Comparison of ENCODE assay signal across 16 mouse cellular contexts in the genomic region with DNA sequence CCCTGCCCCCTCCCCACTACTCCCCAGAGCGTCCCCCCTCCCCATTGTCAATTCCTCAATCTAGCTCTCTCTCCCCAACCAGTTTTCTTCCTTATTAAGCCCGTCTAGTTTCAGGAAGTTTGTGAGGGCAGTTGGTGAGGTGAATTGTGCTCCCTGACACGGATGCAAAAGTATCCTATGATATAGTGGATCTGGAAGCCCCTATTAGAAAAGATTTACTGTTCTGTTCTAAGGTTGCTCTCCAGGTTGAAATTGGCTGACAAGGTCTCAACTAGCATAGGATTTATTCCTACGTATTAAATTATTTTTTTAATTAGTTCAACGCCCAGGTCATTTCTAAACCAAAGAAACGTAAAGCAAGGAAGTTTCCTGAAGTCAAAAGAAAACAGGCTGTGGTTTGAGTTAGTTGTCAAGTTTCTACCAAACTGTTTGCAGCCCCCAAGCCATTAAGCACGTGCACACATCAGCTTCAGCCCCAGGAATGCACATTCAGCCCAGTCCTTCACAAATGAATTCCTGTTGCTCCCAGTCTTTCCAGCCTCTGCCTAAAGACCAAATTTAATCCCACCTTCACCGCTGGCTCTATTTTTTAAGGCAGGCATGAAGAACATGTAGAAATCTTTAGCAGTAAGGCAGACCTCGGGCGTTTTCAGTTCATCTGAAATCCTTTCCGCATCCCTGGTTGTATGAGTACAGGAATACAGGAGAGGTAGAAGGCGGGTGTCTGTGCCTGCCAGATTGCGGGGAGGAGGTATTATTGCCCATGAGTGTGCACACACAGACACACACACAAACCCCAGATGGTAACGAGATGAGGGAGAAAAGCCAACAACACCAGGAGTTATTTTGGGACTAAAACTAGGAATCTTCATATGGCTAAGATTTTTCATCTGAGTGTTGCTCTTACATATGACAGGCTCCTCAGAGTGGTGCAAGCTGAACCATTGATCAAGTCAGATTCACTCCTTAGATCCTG.
DNase-seq lines count a peak whose midpoint lies in the region; ATAC-seq lines count a peak whose summit lies in the region.
"Had no signal": no experiment of that assay in that cellular context is flagged by ENCODE, and none has a peak within 500 bp of the region (broad histone marks: within the 10 kb centered on the region; RNA-seq: fewer than 3 reads in every experiment).

No protein-coding gene starts in this region.

- H3K9me3 ChIP-seq in embryonic facial prominence, embryonic 12.5 days: no peaks in the 10 kb centered on the region
- H3K9me3 ChIP-seq in limb, embryonic 11.5 days (ENCODE audit: control insufficient read depth, low read length): no peaks in the 10 kb centered on the region
- H3K9me3 ChIP-seq: hindbrain, embryonic 12.5 days; neural tube, embryonic 13.5 days had no signal

- no peaks in the 10 kb centered on the region for H3K27me3 ChIP-seq in embryonic facial prominence, embryonic 12.5 days
- no peaks in the 10 kb centered on the region for H3K27me3 ChIP-seq in limb, embryonic 11.5 days (ENCODE audit: control insufficient read depth, insufficient read depth, low read length)
- H3K27me3 ChIP-seq: hindbrain, embryonic 12.5 days; neural tube, embryonic 13.5 days had no signal

- WGBS in embryonic facial prominence, embryonic 12.5 days: 53% methylated on average over 14 of the region's 14 CpGs
- WGBS in limb, embryonic 11.5 days: 41% methylated on average over 14 of the region's 14 CpGs

- peak; percentile 17 to 24 for DNase-seq in cerebellum, postnatal 14 days
- DNase-seq in cerebellum, postnatal 4 days (ENCODE audit: low spot score in 2 of 2): no peak
- DNase-seq in layer of hippocampus, adult 8-10 months (ENCODE audit: low spot score in 2 of 2): peak; percentile 69 to 70
- DNase-seq in limb, embryonic 11.5 days (ENCODE audit: low spot score): no peak
- no peak for DNase-seq in thymus, postnatal 10 days (ENCODE audit: low spot score in 2 of 2)
- DNase-seq in adrenal gland, postnatal 36 days: no peak
- DNase-seq in gastrocnemius, postnatal 10 days: no peak
- DNase-seq: cerebellum, adult 11 months; kidney, postnatal 36 days; liver, postnatal 0 days; thymus, postnatal 4 days had no signal

- H3K4me3 ChIP-seq in embryonic facial prominence, embryonic 12.5 days: no peak overlapping the region
- H3K4me3 ChIP-seq in limb, embryonic 11.5 days (ENCODE audit: low read depth, low read length): no peak overlapping the region
- H3K4me3 ChIP-seq: hindbrain, embryonic 12.5 days; neural tube, embryonic 13.5 days had no signal

- peak overlapping the region; percentile 47; the same call in 1 of the 2 replicates for H3K27ac ChIP-seq in embryonic facial prominence, embryonic 12.5 days
- peak overlapping the region; percentile 45; the same call in 1 of the 2 replicates for H3K27ac ChIP-seq in limb, embryonic 11.5 days (replicated peaks; ENCODE audit: low read depth, low read length)
- H3K27ac ChIP-seq: hindbrain, embryonic 12.5 days; neural tube, embryonic 13.5 days had no signal

- no peak overlapping the region for H3K9ac ChIP-seq in embryonic facial prominence, embryonic 12.5 days
- no peak overlapping the region for H3K9ac ChIP-seq in limb, embryonic 11.5 days (ENCODE audit: low read length)
- H3K9ac ChIP-seq: hindbrain, embryonic 12.5 days; liver, postnatal 0 days; neural tube, embryonic 13.5 days had no signal

- H3K4me2 ChIP-seq in embryonic facial prominence, embryonic 12.5 days (replicated peaks): no peak overlapping the region
- H3K4me2 ChIP-seq in limb, embryonic 11.5 days (ENCODE audit: low read depth, severe bottlenecking): no peak overlapping the region
- H3K4me2 ChIP-seq: heart, embryonic 11.5 days; hindbrain, embryonic 12.5 days; neural tube, embryonic 13.5 days had no signal

- no peak for ATAC-seq in embryonic facial prominence, embryonic 12.5 days (ENCODE audit: insufficient number of reproducible peaks, insufficient read depth, low FRiP score, low TSS enrichment)
- ATAC-seq in limb, embryonic 11.5 days (ENCODE audit: insufficient number of reproducible peaks, low FRiP score, low TSS enrichment, low read depth): no peak
- ATAC-seq: activated CD4-positive, CD25-positive, alpha-beta regulatory T cell, adult 4 months; liver, postnatal 0 days had no signal

- H3K36me3 ChIP-seq in embryonic facial prominence, embryonic 12.5 days: no peaks in the 10 kb centered on the region
- no peaks in the 10 kb centered on the region for H3K36me3 ChIP-seq in limb, embryonic 11.5 days (ENCODE audit: control insufficient read depth, insufficient read depth, low read length)
- H3K36me3 ChIP-seq: hindbrain, embryonic 12.5 days; neural tube, embryonic 13.5 days had no signal

- H3K4me1 ChIP-seq in embryonic facial prominence, embryonic 12.5 days: peaks cover 8% of the 10 kb centered on the region
- H3K4me1 ChIP-seq in limb, embryonic 11.5 days (ENCODE audit: control insufficient read depth, insufficient read depth, low read length): peaks cover 5% of the 10 kb centered on the region; the same call in 1 of the 2 replicates
- H3K4me1 ChIP-seq: hindbrain, embryonic 12.5 days had no signal

Comparison
In these comparisons a context has a peak if more than half of its experiments do, and no peak if none do; other contexts are left out.
1. DNase-seq: peak in cerebellum, postnatal 14 days (2 of 2) and layer of hippocampus, adult 8-10 months (2 of 2); none in cerebellum, postnatal 4 days (0 of 2), limb, embryonic 11.5 days (single experiment), thymus, postnatal 10 days (0 of 2), adrenal gland, postnatal 36 days (0 of 2) and gastrocnemius, postnatal 10 days (single experiment).